Comparison of ENCODE assay signal across 8 mouse cellular contexts in genomic region chr8:120276891-120277426, GRCm38 (mm10). TPM values are rescaled to one million over a fixed set of nuclear protein-coding genes. Genes with fewer than 3 reads are reported as not detected.
DNase-seq lines count a peak whose midpoint lies in the region; ATAC-seq and TF ChIP-seq lines count a peak whose summit lies in the region.

No protein-coding gene starts in this region.

- TF ChIP-seq POLR2A in limb, embryonic 14.5 days (IDR thresholded peaks at IDR 0.05; ENCODE audit: borderline replicate concordance, extremely low read depth, insufficient read depth, insufficient read length): no peak

- peaks cover 33% of the 10 kb centered on the region for H3K4me1 ChIP-seq in embryonic facial prominence, embryonic 11.5 days (ENCODE audit: control insufficient read depth, insufficient read depth, low read length)
- H3K4me1 ChIP-seq in limb, embryonic 14.5 days (ENCODE audit: control insufficient read depth, insufficient read depth, low read length): peaks cover 71% of the 10 kb centered on the region
- peaks cover 24% of the 10 kb centered on the region for H3K4me1 ChIP-seq in midbrain, embryonic 15.5 days

- DNase-seq in ovary, adult 18-20 months (ENCODE audit: low spot score): peak; percentile 52
- no peak for DNase-seq in ovary, postnatal 14 days (ENCODE audit: low spot score)
- DNase-seq in embryonic facial prominence, embryonic 11.5 days (ENCODE audit: low spot score): peak; percentile 72
- DNase-seq in heart, postnatal 14 days: peak; percentile 62 to 63
- peak; percentile 40 for DNase-seq in limb, embryonic 14.5 days (ENCODE audit: low spot score)
- DNase-seq in yolk sac, embryonic 10.5 days (ENCODE audit: low spot score): no peak
- no peak for DNase-seq in right cerebral cortex, postnatal 4 days

- H3K4me2 ChIP-seq in embryonic facial prominence, embryonic 11.5 days (ENCODE audit: low read depth, low read length): peak overlapping the region; percentile 52
- H3K4me2 ChIP-seq in limb, embryonic 14.5 days (replicated peaks; ENCODE audit: low read depth, low read length, severe bottlenecking): peak overlapping the region; percentile 62
- H3K4me2 ChIP-seq in midbrain, embryonic 15.5 days: peak overlapping the region; percentile 65

- peak overlapping the region; percentile 92 for H3K27ac ChIP-seq in embryonic facial prominence, embryonic 11.5 days (replicated peaks; ENCODE audit: low read depth, low read length)
- peak overlapping the region; percentile 91 for H3K27ac ChIP-seq in limb, embryonic 14.5 days (replicated peaks; ENCODE audit: low read depth, low read length)
- H3K27ac ChIP-seq in midbrain, embryonic 15.5 days: peak overlapping the region; percentile 45; the same call in 1 of the 2 replicates

- peak overlapping the region; percentile 53 for H3K9ac ChIP-seq in embryonic facial prominence, embryonic 11.5 days (replicated peaks; ENCODE audit: low read length)
- 0 out of 2 replicates have a peak overlapping the region, but pooled peaks have one; percentile 8 for H3K9ac ChIP-seq in limb, embryonic 14.5 days (ENCODE audit: low read depth, low read length, severe bottlenecking)
- 0 out of 2 replicates have a peak overlapping the region, but pooled peaks have one; percentile 39 for H3K9ac ChIP-seq in midbrain, embryonic 15.5 days

- peak overlapping the region; percentile 23 for H3K4me3 ChIP-seq in embryonic facial prominence, embryonic 11.5 days (ENCODE audit: low read depth, low read length)
- H3K4me3 ChIP-seq in limb, embryonic 14.5 days (replicated peaks; ENCODE audit: low read length): peak overlapping the region; percentile 33
- H3K4me3 ChIP-seq in midbrain, embryonic 15.5 days: peak overlapping the region; percentile 29

- H3K27me3 ChIP-seq in embryonic facial prominence, embryonic 11.5 days (ENCODE audit: control insufficient read depth, insufficient read depth, low read length): no peaks in the 10 kb centered on the region
- H3K27me3 ChIP-seq in limb, embryonic 14.5 days (ENCODE audit: control insufficient read depth, insufficient read depth, low read length): no peaks in the 10 kb centered on the region
- peaks cover 5% of the 10 kb centered on the region; the same call in 1 of the 2 replicates for H3K27me3 ChIP-seq in midbrain, embryonic 15.5 days (replicated peaks)

- intact Hi-C loops in heart, postnatal 14 days (cut with DNase I): loop anchor here (2.0 kb wide), 1 partner anchor 98 kb away; no protein-coding TSS in a partner anchor

- no peaks in the 10 kb centered on the region for H3K36me3 ChIP-seq in embryonic facial prominence, embryonic 11.5 days (replicated peaks; ENCODE audit: control insufficient read depth, insufficient read depth, low read depth, low read length)
- H3K36me3 ChIP-seq in limb, embryonic 14.5 days (ENCODE audit: control insufficient read depth, insufficient read depth, low read length): no peaks in the 10 kb centered on the region
- no peaks in the 10 kb centered on the region for H3K36me3 ChIP-seq in midbrain, embryonic 15.5 days (replicated peaks)

- no peaks in the 10 kb centered on the region for H3K9me3 ChIP-seq in embryonic facial prominence, embryonic 11.5 days (replicated peaks; ENCODE audit: control insufficient read depth, low read length)
- no peaks in the 10 kb centered on the region for H3K9me3 ChIP-seq in limb, embryonic 14.5 days (ENCODE audit: control insufficient read depth, low read length)
- no peaks in the 10 kb centered on the region for H3K9me3 ChIP-seq in midbrain, embryonic 15.5 days

- 4% methylated on average over 16 of the region's 16 CpGs for WGBS in embryonic facial prominence, embryonic 11.5 days
- 4% methylated on average over 16 of the region's 16 CpGs for WGBS in limb, embryonic 14.5 days
- 14% methylated on average over 16 of the region's 16 CpGs for WGBS in midbrain, embryonic 15.5 days

- peak; percentile 2 for ATAC-seq in embryonic facial prominence, embryonic 11.5 days (replicated peaks; ENCODE audit: insufficient number of reproducible peaks, low FRiP score, low TSS enrichment, low read depth)
- ATAC-seq in limb, embryonic 14.5 days (ENCODE audit: low FRiP score, low read depth): peak; percentile 11; the same call in 1 of the 2 replicates
- ATAC-seq in midbrain, embryonic 15.5 days (replicated peaks): peak; percentile 2; the same call in 1 of the 2 replicates

RNA-seq across cellular contexts. Expression of gene Gse1, which starts 48.7 kb away (rescaled TPM):
- polyA plus RNA-seq in embryonic facial prominence, embryonic 11.5 days (2014; fragmentation: Nextera tagmentation; extraction: Ambion mirVana): 7.5 and 8.1 TPM in 2 replicates
- total RNA-seq in heart, postnatal 14 days (2021): 10 to 100 TPM; 29.0 to 33.1 TPM
- polyA plus RNA-seq in limb, embryonic 14.5 days (2012; rRNA removed): 32.6 and 43.9 TPM in 2 replicates
- polyA plus RNA-seq in limb, embryonic 14.5 days (2014; fragmentation: Nextera tagmentation; extraction: Ambion mirVana): 10.2 and 10.3 TPM in 2 replicates
- polyA plus RNA-seq in midbrain, embryonic 15.5 days (2015; fragmentation: Nextera tagmentation; extraction: Ambion mirVana): 21.2 and 23.4 TPM in 2 replicates

Comparison
In these comparisons a context has a peak if more than half of its experiments do, and no peak if none do; other contexts are left out.
1. DNase-seq: peak in ovary, adult 18-20 months (single experiment), embryonic facial prominence, embryonic 11.5 days (single experiment), heart, postnatal 14 days (2 of 2) and limb, embryonic 14.5 days (single experiment); none in ovary, postnatal 14 days (single experiment), yolk sac, embryonic 10.5 days (single experiment) and right cerebral cortex, postnatal 4 days (single experiment).
2. Peak in every context shown above with its lines, with median percentiles within 50 percentile points of each other: ATAC-seq, H3K27ac ChIP-seq, H3K4me2 ChIP-seq, H3K4me3 ChIP-seq and H3K9ac ChIP-seq.